In genomic region chr11:54884197-54884828, GRCm38 (mm10) we compare ENCODE assay signal across 11 mouse cellular contexts. TPM values are rescaled to one million over a fixed set of nuclear protein-coding genes. Genes with fewer than 3 reads are reported as not detected.
DNase-seq lines count a peak whose midpoint lies in the region; ATAC-seq and TF ChIP-seq lines count a peak whose summit lies in the region.
"Had no signal": no experiment of that assay in that cellular context is flagged by ENCODE, and none has a peak within 500 bp of the region (broad histone marks: within the 10 kb centered on the region; RNA-seq: fewer than 3 reads in every experiment).

No protein-coding gene starts in this region.

- H3K4me3 ChIP-seq in heart, embryonic 12.5 days, result no peak overlapping the region
- no peak overlapping the region for H3K4me3 ChIP-seq in intestine, postnatal 0 days (ENCODE audit: low read depth, low read length)
- H3K4me3 ChIP-seq: forebrain, embryonic 15.5 days; limb, embryonic 15.5 days; neural tube, embryonic 12.5 days had no signal

- no peak overlapping the region for H3K4me2 ChIP-seq in heart, embryonic 12.5 days
- no peak overlapping the region for H3K4me2 ChIP-seq in intestine, postnatal 0 days (replicated peaks; ENCODE audit: low read depth)
- H3K4me2 ChIP-seq: forebrain, embryonic 15.5 days; limb, embryonic 15.5 days; neural tube, embryonic 12.5 days had no signal

- no peaks in the 10 kb centered on the region for H3K36me3 ChIP-seq in heart, embryonic 12.5 days
- H3K36me3 ChIP-seq in intestine, postnatal 0 days (ENCODE audit: control insufficient read depth, insufficient read depth), result no peaks in the 10 kb centered on the region
- H3K36me3 ChIP-seq in splenic B cell, adult 2 months (ENCODE audit: control insufficient read depth, insufficient read depth, low read length, poor library complexity, severe bottlenecking), result no peaks in the 10 kb centered on the region
- H3K36me3 ChIP-seq: forebrain, embryonic 15.5 days; limb, embryonic 15.5 days; neural tube, embryonic 12.5 days had no signal

- ATAC-seq in heart, embryonic 12.5 days (ENCODE audit: insufficient number of reproducible peaks, low FRiP score), result no peak
- no peak for ATAC-seq in intestine, postnatal 0 days
- ATAC-seq: forebrain, embryonic 15.5 days had no signal

- H3K27ac ChIP-seq in heart, embryonic 12.5 days (ENCODE audit: poor library complexity, severe bottlenecking), result peak overlapping the region; percentile 23; the same call in 1 of the 2 replicates
- H3K27ac ChIP-seq in intestine, postnatal 0 days (ENCODE audit: low read depth, low read length), result peak overlapping the region; percentile 61
- H3K27ac ChIP-seq: forebrain, embryonic 15.5 days; limb, embryonic 15.5 days; neural tube, embryonic 12.5 days had no signal

- no peak for DNase-seq in heart, postnatal 14 days
- DNase-seq in lung, postnatal 36 days, result peak; percentile 41
- DNase-seq in lung, postnatal 14 days, result no peak
- peak; percentile 56 for DNase-seq in splenic B cell, adult 2 months (ENCODE audit: low read depth, low spot score)
- DNase-seq in layer of hippocampus, postnatal 14 days (ENCODE audit: low spot score in 2 of 2), result no peak
- DNase-seq in urinary bladder, postnatal 10 days (ENCODE audit: low spot score), result no peak

- no peak for TF ChIP-seq CTCF in intestine, postnatal 0 days (IDR thresholded peaks at IDR 0.05; ENCODE audit: low read depth)

- intact Hi-C loops in heart, postnatal 14 days (cut with DNase I), result no loop called here

- WGBS in heart, embryonic 12.5 days, result 77% methylated on average over 5 of the region's 5 CpGs
- 61% methylated on average over 5 of the region's 5 CpGs for WGBS in intestine, postnatal 0 days

- H3K27me3 ChIP-seq in heart, embryonic 12.5 days (replicated peaks), result no peaks in the 10 kb centered on the region
- H3K27me3 ChIP-seq in intestine, postnatal 0 days (replicated peaks; ENCODE audit: control insufficient read depth, insufficient read depth, low read length), result no peaks in the 10 kb centered on the region
- no peaks in the 10 kb centered on the region for H3K27me3 ChIP-seq in splenic B cell, adult 2 months (ENCODE audit: control insufficient read depth, insufficient read depth, low read length, poor library complexity, severe bottlenecking)
- H3K27me3 ChIP-seq: forebrain, embryonic 15.5 days; limb, embryonic 15.5 days; neural tube, embryonic 12.5 days had no signal

- H3K9me3 ChIP-seq in heart, embryonic 12.5 days (replicated peaks), result no peaks in the 10 kb centered on the region
- no peaks in the 10 kb centered on the region for H3K9me3 ChIP-seq in intestine, postnatal 0 days (ENCODE audit: control insufficient read depth)
- H3K9me3 ChIP-seq: forebrain, embryonic 15.5 days; limb, embryonic 15.5 days; neural tube, embryonic 12.5 days had no signal

- H3K4me1 ChIP-seq in heart, embryonic 12.5 days (replicated peaks), result peaks cover 48% of the 10 kb centered on the region
- H3K4me1 ChIP-seq in intestine, postnatal 0 days (replicated peaks; ENCODE audit: control insufficient read depth, insufficient read depth, low read length), result no peaks in the 10 kb centered on the region
- H3K4me1 ChIP-seq: forebrain, embryonic 15.5 days had no signal

- H3K9ac ChIP-seq in heart, embryonic 12.5 days, result no peak overlapping the region
- no peak overlapping the region for H3K9ac ChIP-seq in intestine, postnatal 0 days (ENCODE audit: low read depth, low read length)
- H3K9ac ChIP-seq: forebrain, embryonic 15.5 days; limb, embryonic 15.5 days; neural tube, embryonic 12.5 days had no signal

RNA-seq across cellular contexts. Expression of gene Gpx3, which starts 17.9 kb away (rescaled TPM):
- 1,404 and 1,433 TPM in 2 replicates for polyA plus RNA-seq in heart, embryonic 12.5 days (2016; fragmentation: Nextera tagmentation; extraction: Ambion mirVana)
- total RNA-seq in heart, postnatal 14 days (2021), result 100 to 1,000 TPM in 1 of 2 experiments, 10 to 100 TPM in 1; 93.6 to 153 TPM
- 6,664 and 6,785 TPM in 2 replicates for polyA plus RNA-seq in intestine, postnatal 0 days (2015; fragmentation: Nextera tagmentation; extraction: Ambion mirVana)
- 1 to 10 TPM; 4.3 to 5.8 TPM for total RNA-seq in layer of hippocampus, postnatal 14 days (2021)

RNA-seq across cellular contexts. Expression of gene Hint1, which starts 18.1 kb away (rescaled TPM):
- polyA plus RNA-seq in heart, embryonic 12.5 days (2016; fragmentation: Nextera tagmentation; extraction: Ambion mirVana), result 743 and 765 TPM in 2 replicates
- 100 to 1,000 TPM; 259 to 264 TPM for total RNA-seq in heart, postnatal 14 days (2021)
- 1,016 and 1,041 TPM in 2 replicates for polyA plus RNA-seq in intestine, postnatal 0 days (2015; fragmentation: Nextera tagmentation; extraction: Ambion mirVana)
- total RNA-seq in layer of hippocampus, postnatal 14 days (2021), result 100 to 1,000 TPM; 293 to 310 TPM

RNA-seq across cellular contexts. Expression of gene Lyrm7, which starts 23.6 kb away (rescaled TPM):
- 14.5 and 20.1 TPM in 2 replicates for polyA plus RNA-seq in heart, embryonic 12.5 days (2016; fragmentation: Nextera tagmentation; extraction: Ambion mirVana)
- 10 to 100 TPM; 28.0 to 29.4 TPM for total RNA-seq in heart, postnatal 14 days (2021)
- polyA plus RNA-seq in intestine, postnatal 0 days (2015; fragmentation: Nextera tagmentation; extraction: Ambion mirVana), result 2.7 and 5.8 TPM in 2 replicates
- 10 to 100 TPM; 28.7 to 29.0 TPM for total RNA-seq in layer of hippocampus, postnatal 14 days (2021)

Comparison
In these comparisons a context has a peak if more than half of its experiments do, and no peak if none do; other contexts are left out.
1. DNase-seq: peak in lung, postnatal 36 days (single experiment) and splenic B cell, adult 2 months (single experiment); none in heart, postnatal 14 days (0 of 2), lung, postnatal 14 days (single experiment), layer of hippocampus, postnatal 14 days (0 of 2) and urinary bladder, postnatal 10 days (single experiment).
2. RNA of gene Gpx3, which starts 17.9 kb away (total RNA-seq): 93.6 to 153 TPM in heart, postnatal 14 days; 4.3 to 5.8 TPM in layer of hippocampus, postnatal 14 days; every median in the first group is over 10 times any median in the second.